Mouse (Mus musculus) G1E (cell line): ENCODE measurements around the gene Fam160a1.

Source experiments
- CTCF ChIP-seq: IDR thresholded peaks from 2 replicates; pipeline ENCODE4 v1.5.1; 2012; ENCODE audit warnings: low read depth, low read length, inconsistent platforms, mixed read lengths
- GATA1 ChIP-seq: IDR thresholded peaks from 2 replicates; pipeline ENCODE4 v1.6.1; 2012; ENCODE audit warnings: borderline replicate concordance, low read length, inconsistent platforms, mixed read lengths
- GATA2 ChIP-seq: IDR thresholded peaks from 2 replicates; pipeline ENCODE4 v1.6.1; 2012; ENCODE audit warnings: low read depth, low read length, inconsistent platforms, borderline replicate concordance
- POLR2AphosphoS5 ChIP-seq: IDR thresholded peaks from 2 replicates; pipeline ENCODE4 v1.6.1; 2012; ENCODE audit warnings: low read depth, low read length, inconsistent platforms; ENCODE audit not compliant: insufficient replicate concordance
- TAL1 ChIP-seq: conservative IDR thresholded peaks from 2 replicates; pipeline ENCODE4 v1.6.1; 2012; ENCODE audit warnings: low read depth, low read length, inconsistent platforms, mixed read lengths

DNA sequence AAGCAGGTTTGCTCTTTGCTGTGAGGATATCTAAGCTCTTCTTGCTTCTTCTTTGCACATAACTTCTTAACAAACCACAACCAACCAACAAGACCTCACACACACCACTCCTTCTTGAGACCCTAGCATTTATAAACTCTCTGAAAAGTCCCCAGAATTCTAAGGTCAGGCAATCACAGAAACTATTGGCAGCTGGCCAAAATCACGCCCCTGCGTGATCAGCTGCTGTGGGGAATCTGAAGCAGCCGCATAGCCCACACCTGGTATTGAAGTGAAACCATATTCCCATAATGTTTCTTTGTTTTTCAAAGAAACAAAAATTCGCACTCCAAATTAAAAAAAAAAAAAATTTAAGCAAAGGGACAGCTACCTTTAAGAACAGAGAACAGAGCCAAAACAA is 71.0 kb downstream of the Fam160a1 start:
- no peak for TF ChIP-seq GATA1
- TF ChIP-seq CTCF, result no peak
- no peak for TF ChIP-seq TAL1
- TF ChIP-seq GATA2, result no peak
- TF ChIP-seq POLR2AphosphoS5, result no peak
